Comparison of ENCODE assay signal across 25 mouse cellular contexts in the genomic region with DNA sequence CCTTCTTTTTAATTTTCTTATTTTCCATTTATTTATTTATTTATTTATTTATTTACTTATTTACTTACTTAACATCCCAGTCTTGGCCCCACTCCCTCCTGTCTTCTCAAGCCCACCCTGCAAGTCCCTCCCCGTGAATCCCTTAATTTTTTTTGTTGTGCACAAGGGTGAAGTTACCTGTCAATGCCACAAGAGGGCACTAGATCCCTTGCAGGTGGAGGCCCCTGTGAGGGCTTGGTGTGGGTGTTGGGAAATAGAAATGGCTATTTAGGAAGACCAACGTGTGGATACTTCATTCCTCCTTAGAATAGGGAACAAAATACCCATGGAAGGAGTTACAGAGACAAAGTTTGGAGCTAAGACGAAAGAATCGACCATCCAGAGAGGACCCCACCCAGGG. TPM values are rescaled to one million over a fixed set of nuclear protein-coding genes. Genes with fewer than 3 reads are reported as not detected.
DNase-seq lines count a peak whose midpoint lies in the region; ATAC-seq and TF ChIP-seq lines count a peak whose summit lies in the region.
"Not testable (repeated sequence)": the region's sequence is repeated elsewhere in the genome, so short reads cannot be mapped to it uniquely, and the experiment has no call there.
"Had no signal": no experiment of that assay in that cellular context is flagged by ENCODE, and none has a peak within 500 bp of the region (broad histone marks: within the 10 kb centered on the region; RNA-seq: fewer than 3 reads in every experiment).

No protein-coding gene starts in this region.

- H3K4me3 ChIP-seq in CH12.LX (replicated peaks in 1 of 3; ENCODE audit: low read depth in 2 of 3, low read length in 2 of 3, poor library complexity in 1 of 3); ES-E14 (ENCODE audit: insufficient read depth in 1 of 2, low read depth in 1 of 2, low read length in 2 of 2, poor library complexity in 1 of 2, severe bottlenecking in 1 of 2); liver, postnatal 0 days (ENCODE audit: low read depth, low read length): not testable (repeated sequence)

- dilution Hi-C loops in CH12.LX (cut with MboI; ENCODE audit: extremely low pct_ligation_motif_present, extremely low pct_unique_long_range_greater_than_20kb, low sequenced_read_pairs): not testable (repeated sequence)

- H3K79me2 ChIP-seq in CH12.LX (replicated peaks; ENCODE audit: control insufficient read depth, extremely low read depth, insufficient read depth, poor library complexity, severe bottlenecking): not testable (repeated sequence)

- TF ChIP-seq CTCF in CH12.LX (conservative IDR thresholded peaks at IDR 0.05 in 1 of 2, IDR thresholded peaks at IDR 0.05 in 1 of 2; ENCODE audit: low read depth in 2 of 2, low read length in 2 of 2) (peak; percentile 8 to 62; a peak in 2 of 4 replicates), Patski (IDR thresholded peaks at IDR 0.05) (peak; percentile 26)
- TF ChIP-seq CTCF in liver, postnatal 0 days (IDR thresholded peaks at IDR 0.05; ENCODE audit: low read depth): peak; percentile 28

- not testable (repeated sequence) for H3K4me1 ChIP-seq in CH12.LX (ENCODE audit: control insufficient read depth in 1 of 2, insufficient read depth in 2 of 2); ES-E14 (ENCODE audit: control insufficient read depth in 2 of 2, insufficient read depth in 2 of 2, low read length in 2 of 2, poor library complexity in 1 of 2); liver, postnatal 0 days (ENCODE audit: insufficient read depth)

- 63% methylated on average over 4 of the region's 4 CpGs for WGBS in liver, postnatal 0 days (ENCODE audit: insufficient replicate concordance)

- CTCF ChIA-PET in Patski (lab: Charles Lee): not testable (repeated sequence)

- not testable (repeated sequence) for TF ChIP-seq POLR2A in CH12.LX (IDR thresholded peaks at IDR 0.05; ENCODE audit: low read depth, low read length)

- POLR2A ChIA-PET in Patski (lab: Charles Lee): not testable (repeated sequence)

- not testable (repeated sequence) for H3K27me3 ChIP-seq in CH12.LX (replicated peaks); Patski; liver, postnatal 0 days (ENCODE audit: insufficient read depth, low read length)

- not testable (repeated sequence) for H3K4me2 ChIP-seq in CH12.LX (ENCODE audit: insufficient read depth, low read depth, poor library complexity, severe bottlenecking); liver, postnatal 0 days (ENCODE audit: low read depth, low read length)

- not testable (repeated sequence) for TF ChIP-seq EP300 in CH12.LX (IDR thresholded peaks at IDR 0.05; ENCODE audit: low read length); liver, postnatal 0 days (IDR thresholded peaks at IDR 0.05; ENCODE audit: low read depth)

- not testable (repeated sequence) for H3K36me3 ChIP-seq in CH12.LX (replicated peaks in 1 of 2; ENCODE audit: control insufficient read depth in 1 of 2, insufficient read depth in 1 of 2, low read length in 1 of 2); ES-E14 (ENCODE audit: control insufficient read depth, insufficient read depth, low read length, poor library complexity, severe bottlenecking); liver, postnatal 0 days (replicated peaks; ENCODE audit: insufficient read depth, low read length)

- ATAC-seq in Patski; liver, postnatal 0 days: not testable (repeated sequence)

- in situ Hi-C loops in CH12.LX (cut with MboI; ENCODE audit: low pct_ligation_motif_present, low pct_unique_long_range_greater_than_20kb, low sequenced_read_pairs); ES-E14 (cut with MboI; ENCODE audit: low sequenced_read_pairs in 2 of 2, unreplicated experiment in 2 of 2); Patski (cut with MboI; ENCODE audit: low pct_unique_long_range_greater_than_20kb): not testable (repeated sequence)

- H3K27ac ChIP-seq in CH12.LX (ENCODE audit: insufficient read depth, low read depth); ES-E14 (ENCODE audit: insufficient read depth, low read depth, low read length, poor library complexity, severe bottlenecking); liver, postnatal 0 days (ENCODE audit: low read depth): not testable (repeated sequence)

- peak; percentile 47 for TF ChIP-seq RAD21 in CH12.LX (IDR thresholded peaks at IDR 0.05; ENCODE audit: low read depth, low read length)

- DNase-seq in CH12.LX (ENCODE audit: extremely low read depth): peak; percentile 12
- DNase-seq in ES-E14 (ENCODE audit: low read depth, low spot score): peak; percentile 25
- DNase-seq in Patski (ENCODE audit: low read depth, low spot score); liver, postnatal 0 days: not testable (repeated sequence)
- peak; percentile 7 for DNase-seq in induced T-regulatory cell, adult 2 months (ENCODE audit: low read depth)
- peak; percentile 3 for DNase-seq in thymus, postnatal 14 days

- H3K9ac ChIP-seq in CH12.LX (ENCODE audit: insufficient read depth, low read depth); ES-E14 (ENCODE audit: insufficient read depth, low read depth, low read length, poor library complexity, severe bottlenecking); liver, postnatal 0 days (replicated peaks): not testable (repeated sequence)

- not testable (repeated sequence) for H3K9me3 ChIP-seq in CH12.LX (replicated peaks; ENCODE audit: low read length); ES-E14 (ENCODE audit: control insufficient read depth, insufficient read depth, low read depth, low read length); liver, postnatal 0 days (ENCODE audit: low read length)

TF ChIP-seq in ES-E14, 5 proteins besides CTCF, POLR2A, EP300 and RAD21:
- TF ChIP-seq ZC3H11A (IDR thresholded peaks at IDR 0.05; ENCODE audit: borderline replicate concordance, low read depth, low read length): peak; percentile 31; the same call in 1 of the 2 replicates
- TF ChIP-seq ZNF384 (IDR thresholded peaks at IDR 0.05; ENCODE audit: low read depth, low read length): 0 out of 2 replicates have a peak, but pooled peaks have one; percentile 40

RNA-seq across cellular contexts. Expression of a gene that starts 35.4 kb away (rescaled TPM):
- total RNA-seq in CH12.LX (2012; rRNA removed) (not detected in 2 replicates), CH12.LX (2014; rRNA removed) (not detected in 2 replicates), ES-E14 (2012; rRNA removed) (0.05 TPM in 1 of 2 replicates, not detected in the other)
- polyA plus RNA-seq in CH12.LX (2012; ENCODE audit: insufficient read length, low read depth) (not detected in 2 replicates), Patski (2021) (not detected)
- polyA plus RNA-seq in liver, postnatal 0 days (2015; fragmentation: Nextera tagmentation; extraction: Ambion mirVana): not detected in 2 replicates
- total RNA-seq: adrenal gland, postnatal 10 days; adrenal gland, postnatal 4 days; common myeloid progenitor, adult 5-6 weeks; gastrocnemius, adult 2 months; gastrocnemius, postnatal 25 days; granulocyte monocyte progenitor cell, adult 5-6 weeks; heart, adult 8-10 months; heart, postnatal 25 days had no signal
- polyA plus RNA-seq: brain, embryonic 14.5 days; embryonic facial prominence, embryonic 11.5 days; embryonic facial prominence, embryonic 15.5 days; erythroblast, embryonic 14.5 days; forebrain, embryonic 10.5 days; forebrain, embryonic 14.5 days; heart, embryonic 12.5 days; heart, embryonic 16.5 days; hindbrain, embryonic 10.5 days; hindbrain, embryonic 14.5 days; inflammation-experienced regulatory T-cells, adult 6 months had no signal

RNA-seq across cellular contexts. Expression of a gene that starts 58.3 kb away (rescaled TPM):
- total RNA-seq in CH12.LX (2012; rRNA removed) (not detected in 2 replicates), CH12.LX (2014; rRNA removed) (not detected in 2 replicates), ES-E14 (2012; rRNA removed) (not detected in 2 replicates)
- polyA plus RNA-seq in CH12.LX (2012; ENCODE audit: insufficient read length, low read depth) (not detected in 2 replicates), Patski (2021) (not detected)
- not detected in 2 replicates for polyA plus RNA-seq in liver, postnatal 0 days (2015; fragmentation: Nextera tagmentation; extraction: Ambion mirVana)
- total RNA-seq: adrenal gland, postnatal 10 days; adrenal gland, postnatal 4 days; common myeloid progenitor, adult 5-6 weeks; gastrocnemius, adult 2 months; gastrocnemius, postnatal 25 days; granulocyte monocyte progenitor cell, adult 5-6 weeks; heart, adult 8-10 months; heart, postnatal 25 days had no signal
- polyA plus RNA-seq: brain, embryonic 14.5 days; embryonic facial prominence, embryonic 11.5 days; embryonic facial prominence, embryonic 15.5 days; erythroblast, embryonic 14.5 days; forebrain, embryonic 10.5 days; forebrain, embryonic 14.5 days; heart, embryonic 12.5 days; heart, embryonic 16.5 days; hindbrain, embryonic 10.5 days; hindbrain, embryonic 14.5 days; inflammation-experienced regulatory T-cells, adult 6 months had no signal
